Mouse (Mus musculus): ENCODE data around the gene Rora. TPM values are rescaled to one million over a fixed set of nuclear protein-coding genes. Genes with fewer than 3 reads are reported as not detected.

Rora gene
- polyA plus RNA-seq, 1 experiment from 2014 or later: 23.1 TPM

- no peak for ATAC-seq
- DNase-seq: no peak
- Histone ChIP-seq H3K27me3 (ENCODE audit: insufficient read depth, low read length) (no peaks in the 10 kb centered on the region), H3K36me3 (replicated peaks; ENCODE audit: insufficient read depth, low read length) (no peaks in the 10 kb centered on the region), H3K27ac (ENCODE audit: low read depth) (no peak overlapping the region), H3K4me3 (ENCODE audit: low read depth, low read length) (no peak overlapping the region), H3K4me1 (ENCODE audit: insufficient read depth) (no peaks in the 10 kb centered on the region), H3K9ac (replicated peaks) (no peak overlapping the region), H3K9me3 (ENCODE audit: low read length) (no peaks in the 10 kb centered on the region), H3K4me2 (ENCODE audit: low read depth, low read length) (no peak overlapping the region)
- WGBS (ENCODE audit: insufficient replicate concordance): 82% methylated on average over 2 of the region's 2 CpGs
- TF ChIP-seq CTCF (IDR thresholded peaks at IDR 0.05; ENCODE audit: low read depth) (no peak), EP300 (IDR thresholded peaks at IDR 0.05; ENCODE audit: low read depth) (no peak)
Measured at GRCm38 (mm10) chr9:68859500-68859899, 205.9 kb downstream of the Rora start.

DNA sequence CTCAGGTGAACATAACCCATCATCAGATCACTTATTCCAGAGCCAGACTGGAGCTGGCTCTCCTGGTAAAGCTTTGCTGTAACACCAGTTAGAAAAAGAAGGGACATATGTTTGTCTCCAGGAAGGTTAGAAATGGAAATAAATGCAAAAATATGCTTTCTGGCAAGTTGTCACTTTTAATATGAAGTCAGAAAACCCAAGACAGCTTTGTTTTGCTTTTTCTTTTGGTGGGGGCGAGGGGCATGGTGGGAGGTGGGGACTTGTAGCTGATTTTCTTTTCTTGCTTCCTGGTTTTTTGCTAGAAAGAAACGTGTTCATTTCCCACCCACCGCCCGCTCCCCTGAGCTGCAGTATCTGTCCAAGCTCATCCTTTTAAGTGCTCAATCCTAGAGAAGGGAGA lies 212.7 kb downstream of the Rora start:
- Histone ChIP-seq H3K4me3 (ENCODE audit: low read depth, low read length) (no peak overlapping the region), H3K4me1 (ENCODE audit: insufficient read depth) (no peaks in the 10 kb centered on the region), H3K27ac (ENCODE audit: low read depth) (no peak overlapping the region), H3K4me2 (ENCODE audit: low read depth, low read length) (no peak overlapping the region), H3K9me3 (ENCODE audit: low read length) (no peaks in the 10 kb centered on the region), H3K27me3 (ENCODE audit: insufficient read depth, low read length) (no peaks in the 10 kb centered on the region), H3K36me3 (replicated peaks; ENCODE audit: insufficient read depth, low read length) (no peaks in the 10 kb centered on the region), H3K9ac (replicated peaks) (no peak overlapping the region)
- ATAC-seq (no peak), DNase-seq (no peak)
- WGBS (ENCODE audit: insufficient replicate concordance): 78% methylated on average over 4 of the region's 4 CpGs
- TF ChIP-seq EP300 (IDR thresholded peaks at IDR 0.05; ENCODE audit: low read depth): no peak
- TF ChIP-seq CTCF (IDR thresholded peaks at IDR 0.05; ENCODE audit: low read depth): no peak

- H3K4me1 ChIP-seq (ENCODE audit: insufficient read depth): no peaks in the 10 kb centered on the region
- no peaks in the 10 kb centered on the region for H3K9me3 ChIP-seq (ENCODE audit: low read length)
- H3K4me2 ChIP-seq (ENCODE audit: low read depth, low read length): no peak overlapping the region
- H3K27me3 ChIP-seq (ENCODE audit: insufficient read depth, low read length): no peaks in the 10 kb centered on the region
- H3K4me3 ChIP-seq (ENCODE audit: low read depth, low read length): no peak overlapping the region
- H3K9ac ChIP-seq (replicated peaks): no peak overlapping the region
- ATAC-seq (no peak), DNase-seq (no peak)
- H3K36me3 ChIP-seq (replicated peaks; ENCODE audit: insufficient read depth, low read length): no peaks in the 10 kb centered on the region
- H3K27ac ChIP-seq (ENCODE audit: low read depth): no peak overlapping the region
- no peak for TF ChIP-seq EP300 (IDR thresholded peaks at IDR 0.05; ENCODE audit: low read depth)
- no peak for TF ChIP-seq CTCF (IDR thresholded peaks at IDR 0.05; ENCODE audit: low read depth)
- WGBS (ENCODE audit: insufficient replicate concordance): 75% methylated on average over 4 of the region's 4 CpGs
Measured at GRCm38 (mm10) chr9:68873838-68874237, 220.3 kb downstream of the Rora start.

- Histone ChIP-seq H3K4me1 (ENCODE audit: insufficient read depth) (no peaks in the 10 kb centered on the region), H3K9me3 (ENCODE audit: low read length) (no peaks in the 10 kb centered on the region), H3K9ac (replicated peaks) (no peak overlapping the region), H3K36me3 (replicated peaks; ENCODE audit: insufficient read depth, low read length) (no peaks in the 10 kb centered on the region), H3K4me3 (ENCODE audit: low read depth, low read length) (no peak overlapping the region), H3K4me2 (ENCODE audit: low read depth, low read length) (no peak overlapping the region), H3K27ac (ENCODE audit: low read depth) (no peak overlapping the region), H3K27me3 (ENCODE audit: insufficient read depth, low read length) (no peaks in the 10 kb centered on the region)
- WGBS (ENCODE audit: insufficient replicate concordance): 91% methylated on average over 2 of the region's 2 CpGs
- TF ChIP-seq CTCF (IDR thresholded peaks at IDR 0.05; ENCODE audit: low read depth) (no peak), EP300 (IDR thresholded peaks at IDR 0.05; ENCODE audit: low read depth) (no peak)
- DNase-seq (no peak), ATAC-seq (no peak)
Measured at GRCm38 (mm10) chr9:68874544-68874943, 221.0 kb downstream of the Rora start.

DNA sequence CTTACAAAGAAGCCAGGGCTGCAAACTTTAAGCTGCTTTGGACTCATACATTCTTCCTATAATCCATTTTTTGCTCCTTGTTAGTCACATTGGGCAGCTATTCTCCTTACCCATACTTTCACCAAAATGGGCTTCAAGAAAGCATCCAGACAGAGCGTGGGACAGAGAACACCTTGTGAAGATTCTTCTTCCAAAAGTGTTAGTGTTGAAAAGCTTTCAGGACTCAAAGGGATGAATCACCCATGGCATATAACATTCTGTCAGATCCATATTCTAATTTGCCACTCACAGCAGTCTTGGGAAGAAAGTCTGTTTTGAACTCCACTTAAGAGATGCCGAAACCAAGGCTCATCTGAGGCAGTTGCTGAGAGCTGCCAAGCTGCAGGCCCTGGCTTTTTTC lies 222.2 kb downstream of the Rora start:
- Histone ChIP-seq H3K4me1 (ENCODE audit: insufficient read depth) (no peaks in the 10 kb centered on the region), H3K36me3 (replicated peaks; ENCODE audit: insufficient read depth, low read length) (no peaks in the 10 kb centered on the region), H3K27me3 (ENCODE audit: insufficient read depth, low read length) (no peaks in the 10 kb centered on the region), H3K9ac (replicated peaks) (no peak overlapping the region), H3K4me3 (ENCODE audit: low read depth, low read length) (no peak overlapping the region), H3K27ac (ENCODE audit: low read depth) (no peak overlapping the region), H3K9me3 (ENCODE audit: low read length) (no peaks in the 10 kb centered on the region), H3K4me2 (ENCODE audit: low read depth, low read length) (no peak overlapping the region)
- DNase-seq (no peak), ATAC-seq (no peak)
- WGBS (ENCODE audit: insufficient replicate concordance): 80% methylated on average over 2 of the region's 2 CpGs
- TF ChIP-seq CTCF (IDR thresholded peaks at IDR 0.05; ENCODE audit: low read depth) (no peak), EP300 (IDR thresholded peaks at IDR 0.05; ENCODE audit: low read depth) (no peak)

DNA sequence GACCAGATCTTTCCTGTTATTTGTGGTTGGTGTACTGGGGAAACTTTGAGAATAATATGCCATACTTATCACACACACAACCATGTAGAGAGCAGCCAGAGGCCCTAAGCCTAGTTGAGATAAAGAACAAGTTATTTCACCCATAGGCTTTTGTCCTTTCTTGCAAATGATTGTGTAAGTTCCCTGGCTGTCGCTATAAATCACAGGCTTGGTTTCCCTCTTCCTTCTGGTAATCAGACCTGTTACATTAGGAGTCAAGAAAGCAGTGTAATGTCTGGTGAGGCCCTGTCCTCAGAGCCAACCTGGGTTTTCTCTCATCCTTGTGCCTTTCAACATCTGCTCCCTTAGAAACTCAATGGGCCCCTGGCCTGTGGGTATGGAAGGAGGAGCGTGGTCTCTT lies 222.7 kb downstream of the Rora start:
- 39% methylated on average over 2 of the region's 2 CpGs for WGBS (ENCODE audit: insufficient replicate concordance)
- H3K9me3 ChIP-seq (ENCODE audit: low read length): no peaks in the 10 kb centered on the region
- no peak for DNase-seq
- TF ChIP-seq EP300 (IDR thresholded peaks at IDR 0.05; ENCODE audit: low read depth): no peak
- no peak for TF ChIP-seq CTCF (IDR thresholded peaks at IDR 0.05; ENCODE audit: low read depth)
- no peaks in the 10 kb centered on the region for H3K36me3 ChIP-seq (replicated peaks; ENCODE audit: insufficient read depth, low read length)
- no peaks in the 10 kb centered on the region for H3K4me1 ChIP-seq (ENCODE audit: insufficient read depth)
- no peak overlapping the region for H3K4me3 ChIP-seq (ENCODE audit: low read depth, low read length)
- H3K27me3 ChIP-seq (ENCODE audit: insufficient read depth, low read length): no peaks in the 10 kb centered on the region
- H3K9ac ChIP-seq (replicated peaks): no peak overlapping the region
- ATAC-seq: no peak
- no peak overlapping the region for H3K4me2 ChIP-seq (ENCODE audit: low read depth, low read length)
- no peak overlapping the region for H3K27ac ChIP-seq (ENCODE audit: low read depth)

DNA sequence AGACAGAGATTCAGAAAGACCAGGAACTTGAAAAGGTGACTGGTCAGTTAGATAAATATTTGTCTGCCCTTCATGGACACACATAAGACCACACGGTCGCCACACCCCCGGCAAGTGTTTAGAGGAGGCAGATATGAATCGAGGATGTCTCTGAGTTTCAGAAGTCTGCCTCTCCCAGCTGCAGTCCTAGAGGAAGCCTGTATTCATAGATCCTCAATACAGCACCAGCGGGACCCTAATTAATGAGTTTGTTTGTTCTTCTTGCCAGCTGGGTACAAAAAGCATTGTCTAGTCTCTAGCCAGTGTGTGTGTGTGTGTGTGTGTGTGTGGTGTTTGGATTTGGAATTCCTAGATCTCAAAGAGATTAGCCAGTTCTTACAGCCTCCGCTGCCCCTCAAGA lies 228.3 kb downstream of the Rora start:
- WGBS (ENCODE audit: insufficient replicate concordance): 43% methylated on average over 6 of the region's 6 CpGs
- H3K9ac ChIP-seq (replicated peaks): no peak overlapping the region
- no peaks in the 10 kb centered on the region for H3K9me3 ChIP-seq (ENCODE audit: low read length)
- peaks cover 15% of the 10 kb centered on the region for H3K4me1 ChIP-seq (ENCODE audit: insufficient read depth)
- ATAC-seq (no peak), DNase-seq (no peak)
- H3K4me2 ChIP-seq (ENCODE audit: low read depth, low read length): no peak overlapping the region
- no peaks in the 10 kb centered on the region for H3K27me3 ChIP-seq (ENCODE audit: insufficient read depth, low read length)
- no peak for TF ChIP-seq EP300 (IDR thresholded peaks at IDR 0.05; ENCODE audit: low read depth)
- no peak for TF ChIP-seq CTCF (IDR thresholded peaks at IDR 0.05; ENCODE audit: low read depth)
- no peaks in the 10 kb centered on the region for H3K36me3 ChIP-seq (replicated peaks; ENCODE audit: insufficient read depth, low read length)
- peak overlapping the region; percentile 83 for H3K27ac ChIP-seq (ENCODE audit: low read depth)
- no peak overlapping the region for H3K4me3 ChIP-seq (ENCODE audit: low read depth, low read length)
